Mouse (Mus musculus): ENCODE results near the gene Ncoa3.

DNA sequence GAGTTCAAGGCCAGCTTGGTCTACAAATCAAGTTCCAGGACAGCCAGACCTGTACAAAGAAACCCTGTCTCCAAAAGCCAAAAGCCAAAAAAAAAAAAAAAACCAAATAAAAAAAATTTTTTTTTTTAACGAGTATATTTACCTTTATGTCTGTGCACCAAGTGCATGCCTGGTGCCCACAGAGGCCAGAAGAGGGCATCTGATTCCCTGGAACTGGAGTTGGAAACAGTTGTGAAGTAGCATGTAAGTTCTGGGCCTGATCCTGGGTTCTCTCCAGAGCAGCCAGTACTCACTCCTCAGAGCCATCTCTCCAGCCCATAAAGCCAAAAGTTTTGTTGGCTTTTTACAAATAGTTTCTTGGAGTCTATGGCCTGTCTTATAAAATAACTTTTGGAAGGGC lies 10.6 kb downstream of the Ncoa3 start:
- TF ChIP-seq CTCF (IDR thresholded peaks at IDR 0.05; ENCODE audit: low read depth) (peak; percentile 39), EP300 (IDR thresholded peaks at IDR 0.05; ENCODE audit: low read depth) (no peak)
